Mouse (Mus musculus) ES-Bruce4 (cell line): ENCODE results near the gene Aacs. TPM values are rescaled to one million over a fixed set of nuclear protein-coding genes. Genes with fewer than 3 reads are reported as not detected.

Experiments
- H3K27ac ChIP-seq: 2 replicates; pipeline ENCODE4 v1.5.1; 2012; ENCODE audit warnings: low read length, inconsistent platforms; ENCODE audit not compliant: insufficient read depth
- H3K27me3 ChIP-seq: 2 replicates; pipeline ENCODE4 v1.6.1; 2012; ENCODE audit warnings: mild to moderate bottlenecking, low read length, inconsistent platforms; ENCODE audit not compliant: control insufficient read depth, poor library complexity, insufficient read depth, severe bottlenecking
- H3K36me3 ChIP-seq: 2 replicates; pipeline ENCODE4 v1.6.1; 2012; ENCODE audit warnings: inconsistent platforms, mild to moderate bottlenecking, low read length, moderate library complexity; ENCODE audit not compliant: control insufficient read depth, poor library complexity, insufficient read depth, severe bottlenecking
- H3K4me1 ChIP-seq: one replicate; pipeline ENCODE4 v1.8.1; 2011; ENCODE audit warnings: low read length; ENCODE audit not compliant: control insufficient read depth, insufficient read depth
- H3K4me3 ChIP-seq: 2 replicates; pipeline ENCODE4 v1.5.1; 2011; ENCODE audit warnings: low read depth, mild to moderate bottlenecking, low read length
- H3K9ac ChIP-seq: 2 replicates; pipeline ENCODE4 v1.6.1; 2012; ENCODE audit warnings: low read depth, mild to moderate bottlenecking, inconsistent platforms; ENCODE audit not compliant: poor library complexity, severe bottlenecking
- H3K9me3 ChIP-seq: replicated peaks from 2 replicates; pipeline ENCODE4 v1.6.1; 2012; ENCODE audit warnings: mild to moderate bottlenecking, low read length, inconsistent platforms; ENCODE audit not compliant: control insufficient read depth, poor library complexity, insufficient read depth, severe bottlenecking
- CTCF ChIP-seq: IDR thresholded peaks from one replicate; pipeline ENCODE4 v1.8.1; 2011; ENCODE audit warnings: low read depth, low read length
- EP300 ChIP-seq: IDR thresholded peaks from 2 replicates; pipeline ENCODE4 v1.6.1; 2011; ENCODE audit warnings: low read depth, low read length; ENCODE audit not compliant: insufficient read depth
- POLR2A ChIP-seq: IDR thresholded peaks from one replicate; pipeline ENCODE4 v1.8.1; 2011; ENCODE audit warnings: low read length; ENCODE audit not compliant: insufficient read depth
- polyA plus RNA-seq: library from polyadenylated mRNA; stranded (reverse); fragments of >200 nt; gene quantifications from 2 replicates; pipeline ENCODE4 v1.2.4, GENCODE M21; 2011; ENCODE audit warnings: low read depth; ENCODE audit not compliant: missing spikeins, insufficient read depth, insufficient read length

Aacs gene
- polyA plus RNA-seq, 1 experiment: 26.3 TPM

DNA sequence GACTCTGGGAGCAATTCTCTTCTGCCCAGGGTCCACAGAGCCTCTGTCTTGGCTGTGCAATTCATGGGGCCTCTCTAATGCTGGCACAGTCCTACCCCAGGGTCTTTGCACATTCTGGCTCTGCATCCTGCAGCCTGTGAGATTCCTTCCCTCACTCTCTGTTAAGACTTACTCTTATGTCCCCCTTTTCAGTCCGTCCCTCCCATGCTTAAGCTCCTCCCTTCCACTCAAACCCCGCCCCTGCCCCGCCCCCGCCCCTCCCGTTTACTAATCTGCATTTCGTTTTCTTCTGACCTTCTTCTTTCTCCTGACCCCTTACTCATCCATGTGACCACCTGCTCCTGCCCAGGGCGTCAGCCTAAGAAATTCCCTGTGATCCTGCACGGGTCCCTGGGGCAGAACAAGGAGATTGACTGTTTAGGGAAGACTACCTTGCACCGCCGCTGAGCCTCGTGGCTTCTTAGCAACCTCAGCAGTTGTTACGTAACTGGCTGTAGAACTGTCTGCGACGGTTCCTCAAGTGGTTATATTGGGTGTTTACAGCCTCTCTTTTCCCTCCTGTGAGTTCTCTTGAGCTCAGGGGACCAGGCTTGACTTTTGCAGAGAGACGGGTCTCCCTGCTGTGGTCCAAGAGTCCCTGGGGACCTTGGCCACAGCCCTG, 45.4 kb downstream of the Aacs start:
- Histone ChIP-seq H3K9ac (no peak overlapping the region), H3K9me3 (no peaks in the 10 kb centered on the region), H3K4me1 (peaks cover 2% of the 10 kb centered on the region), H3K27me3 (no peaks in the 10 kb centered on the region), H3K27ac (peak overlapping the region; percentile 47), H3K36me3 (no peaks in the 10 kb centered on the region), H3K4me3 (peak overlapping the region; percentile 56)
- TF ChIP-seq EP300 (peak; percentile 51; the same call in 1 of the 2 replicates), POLR2A (no peak)

DNA sequence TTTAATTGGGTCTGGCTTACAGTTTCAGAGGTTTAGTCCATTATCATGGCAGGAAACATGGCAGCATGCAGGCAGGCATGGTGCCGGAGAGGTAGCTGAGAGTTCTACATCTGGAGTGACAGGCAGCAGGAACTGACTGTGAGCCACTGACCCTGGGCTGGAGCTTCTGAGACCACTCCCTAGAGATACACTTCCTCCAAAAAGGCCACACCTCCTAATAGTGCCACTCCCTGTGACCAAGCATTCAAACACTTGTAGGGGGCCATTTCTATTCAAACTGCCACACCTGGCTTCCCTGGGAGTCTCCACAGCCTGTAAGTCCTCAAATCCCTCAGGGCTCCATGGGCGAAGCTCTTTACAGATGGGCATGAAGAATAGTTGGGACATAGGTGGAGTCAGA, 47.7 kb downstream of the Aacs start:
- Histone ChIP-seq H3K4me1 (peaks cover 2% of the 10 kb centered on the region), H3K36me3 (no peaks in the 10 kb centered on the region), H3K27ac (no peak overlapping the region), H3K27me3 (no peaks in the 10 kb centered on the region), H3K9ac (no peak overlapping the region), H3K9me3 (no peaks in the 10 kb centered on the region), H3K4me3 (no peak overlapping the region)
- TF ChIP-seq EP300 (no peak), CTCF (no peak), POLR2A (no peak)

DNA sequence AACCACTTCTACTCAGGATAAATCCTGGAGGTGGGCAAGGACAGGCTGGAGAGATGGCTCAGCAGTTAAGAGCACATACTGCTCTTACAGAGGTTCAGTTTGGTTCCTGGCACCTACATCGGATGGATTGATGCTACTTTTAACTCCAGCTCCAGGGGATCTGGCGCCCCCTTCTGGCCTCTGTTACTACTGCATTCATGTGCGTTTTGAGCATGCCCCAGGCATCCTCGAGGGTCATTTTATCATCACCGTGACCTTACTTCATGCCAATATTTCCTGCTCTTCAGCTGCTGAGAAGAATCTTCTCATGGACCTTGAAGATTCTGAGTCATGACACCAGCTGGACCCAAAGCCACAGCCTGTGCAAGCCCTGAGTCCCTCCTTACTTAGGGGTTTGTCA, 49.9 kb downstream of the Aacs start:
- Histone ChIP-seq H3K27ac (no peak overlapping the region), H3K27me3 (no peaks in the 10 kb centered on the region), H3K9me3 (no peaks in the 10 kb centered on the region), H3K9ac (no peak overlapping the region), H3K4me3 (no peak overlapping the region), H3K36me3 (no peaks in the 10 kb centered on the region), H3K4me1 (peaks cover 2% of the 10 kb centered on the region)
- TF ChIP-seq EP300: no peak
- TF ChIP-seq CTCF: peak; percentile 80
- TF ChIP-seq POLR2A: no peak

DNA sequence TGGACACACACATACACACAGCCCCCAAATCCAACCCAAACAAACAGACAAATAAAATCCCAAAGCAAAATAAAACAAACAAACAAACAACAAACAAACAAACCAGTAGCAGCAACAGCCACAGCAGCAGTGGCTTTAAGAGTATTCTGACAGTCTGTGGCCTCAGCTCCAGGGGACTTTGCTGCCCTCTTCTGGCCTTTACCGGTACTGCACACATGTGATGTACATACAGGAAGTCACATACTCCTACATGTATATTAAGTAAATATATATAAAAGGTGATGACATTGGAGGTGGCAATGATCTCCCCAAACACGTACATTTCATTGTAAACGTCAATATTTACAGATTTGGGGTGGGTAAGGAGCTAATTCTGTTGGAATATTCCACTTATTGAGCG, 50.9 kb downstream of the Aacs start:
- peak; percentile 72 for TF ChIP-seq CTCF
- no peak for TF ChIP-seq POLR2A
- no peak overlapping the region for H3K9ac ChIP-seq
- no peaks in the 10 kb centered on the region for H3K9me3 ChIP-seq
- H3K36me3 ChIP-seq: no peaks in the 10 kb centered on the region
- peaks cover under 1% of the 10 kb centered on the region for H3K4me1 ChIP-seq
- no peak overlapping the region for H3K27ac ChIP-seq
- no peaks in the 10 kb centered on the region for H3K27me3 ChIP-seq
- H3K4me3 ChIP-seq: no peak overlapping the region

DNA sequence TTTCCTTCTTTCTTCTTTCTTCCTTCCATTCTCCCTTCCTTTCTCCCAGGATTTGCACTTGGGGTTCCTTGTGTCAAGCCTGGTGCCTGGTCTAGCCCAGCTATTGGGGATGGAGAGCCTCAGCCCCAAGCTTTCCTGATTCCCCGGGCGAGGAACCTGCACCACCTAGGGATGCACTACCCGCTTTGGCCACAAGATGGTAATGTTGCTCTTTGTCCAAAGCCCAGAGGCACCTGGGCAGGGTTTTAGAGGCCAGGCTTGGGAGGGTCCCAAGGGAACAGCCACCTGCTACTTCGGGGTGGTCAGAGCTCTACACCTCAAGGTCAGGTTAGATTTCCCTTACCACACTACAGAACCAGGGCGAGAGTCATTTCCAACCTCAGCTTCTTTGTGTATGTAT, 53.5 kb downstream of the Aacs start:
- H3K4me1 ChIP-seq: peaks cover 4% of the 10 kb centered on the region
- H3K27me3 ChIP-seq: peaks cover 9% of the 10 kb centered on the region; the same call in 1 of the 2 replicates
- no peaks in the 10 kb centered on the region for H3K9me3 ChIP-seq
- H3K4me3 ChIP-seq: no peak overlapping the region
- TF ChIP-seq EP300 (no peak), CTCF (peak; percentile 91)
- no peak overlapping the region for H3K27ac ChIP-seq
- H3K36me3 ChIP-seq: no peaks in the 10 kb centered on the region
- no peak overlapping the region for H3K9ac ChIP-seq

DNA sequence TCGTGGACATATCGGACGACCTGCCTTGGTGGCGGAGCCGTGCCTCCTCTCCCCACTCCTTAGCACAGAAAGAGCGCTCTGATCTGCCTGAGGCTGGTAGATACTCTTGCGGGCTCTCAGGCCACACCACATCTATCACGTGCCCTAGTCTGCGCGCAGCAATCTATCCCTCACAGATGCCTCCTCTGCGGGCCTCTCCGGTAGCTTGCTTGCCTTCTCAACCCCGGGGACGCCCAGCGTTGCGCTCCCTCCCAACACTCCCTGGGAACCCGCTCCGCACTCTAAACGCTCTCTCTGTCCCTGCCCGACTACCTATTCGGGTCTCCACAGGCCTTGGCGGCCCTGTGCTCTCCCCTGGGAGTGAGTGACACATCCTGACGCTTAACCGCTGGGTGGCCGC, 56.0 kb downstream of the Aacs start, which contains the start of gene Tmem132b:
TSS of gene Tmem132b (plus strand) at position 141 of the 400 bp plus-strand sequence.
- Histone ChIP-seq H3K9me3 (no peaks in the 10 kb centered on the region), H3K27ac (no peak within 1 kb of the TSS), H3K27me3 (peaks cover 9% of the 10 kb centered on the region; the same call in 1 of the 2 replicates), H3K4me1 (peaks cover 4% of the 10 kb centered on the region), H3K9ac (peak within 1 kb of the TSS; percentile 83), H3K36me3 (no peaks in the 10 kb centered on the region), H3K4me3 (peak within 1 kb of the TSS; percentile 63)
- TF ChIP-seq POLR2A (no peak), EP300 (no peak), CTCF (no peak)
